Mouse (Mus musculus) liver, embryonic 16.5 days (tissue): ENCODE results near the gene Hmgcs2. TPM values are rescaled to one million over a fixed set of nuclear protein-coding genes. Genes with fewer than 3 reads are reported as not detected.

ENCODE experiments used
- ATAC-seq: fragments of 200-750 bp; cut with Nextera tagmentation; 2 replicates; pipeline ENCODE4 v1.8.0; 2017; ENCODE audit warnings: low read depth, mild to moderate bottlenecking, moderate number of reproducible peaks, moderate library complexity
- H3K27ac ChIP-seq: fragments of 300-500 bp; sonication (generic); 2 replicates; pipeline ENCODE4 v1.5.1; 2014; ENCODE audit warnings: mild to moderate bottlenecking, low read length
- H3K27me3 ChIP-seq: fragments of 300-500 bp; sonication (generic); 2 replicates; pipeline ENCODE4 v1.6.1; 2014; ENCODE audit warnings: low read depth, low read length, mixed read lengths; ENCODE audit not compliant: control insufficient read depth, insufficient read depth
- H3K36me3 ChIP-seq: fragments of 300-500 bp; sonication (generic); 2 replicates; pipeline ENCODE4 v1.6.1; 2014; ENCODE audit warnings: mild to moderate bottlenecking; ENCODE audit not compliant: control insufficient read depth, insufficient read depth
- H3K4me1 ChIP-seq: fragments of 300-500 bp; sonication (generic); 2 replicates; pipeline ENCODE4 v1.6.1; 2014; ENCODE audit warnings: low read depth, low read length, mixed read lengths; ENCODE audit not compliant: control insufficient read depth
- H3K4me2 ChIP-seq: fragments of 300-500 bp; sonication (generic); 2 replicates; pipeline ENCODE4 v1.6.1; 2014; ENCODE audit warnings: low read depth, low read length, mixed read lengths
- H3K4me3 ChIP-seq: fragments of 300-500 bp; sonication (generic); 2 replicates; pipeline ENCODE4 v1.5.1; 2014; ENCODE audit warnings: low read depth, mild to moderate bottlenecking, low read length
- H3K9ac ChIP-seq: fragments of 300-500 bp; sonication (generic); 2 replicates; pipeline ENCODE4 v1.6.1; 2014; ENCODE audit warnings: low read depth, low read length
- H3K9me3 ChIP-seq: fragments of 300-500 bp; sonication (generic); replicated peaks from 2 replicates; pipeline ENCODE4 v1.6.1; 2016; ENCODE audit warnings: low read length; ENCODE audit not compliant: control insufficient read depth
- WGBS: fragments of 180-500 bp; shearing (Covaris S2); extraction: QIAGEN DNeasy Blood & Tissue Kit; methylation state at CpG from one replicate; pipeline ENCODE4 v1.1.7; 2014; ENCODE audit not compliant: insufficient replicate concordance; 5-methylcytosine and 5-hydroxymethylcytosine counted together
- polyA plus RNA-seq: library from polyadenylated mRNA; unstranded; fragments of >200 nt; fragmentation: Nextera tagmentation; extraction: Ambion mirVana; gene quantifications from 2 replicates; pipeline ENCODE4 v1.2.1, GENCODE M21; 2015

The Hmgcs2 gene
- polyA plus RNA-seq, 1 experiment from 2014 or later: 366 TPM

DNA sequence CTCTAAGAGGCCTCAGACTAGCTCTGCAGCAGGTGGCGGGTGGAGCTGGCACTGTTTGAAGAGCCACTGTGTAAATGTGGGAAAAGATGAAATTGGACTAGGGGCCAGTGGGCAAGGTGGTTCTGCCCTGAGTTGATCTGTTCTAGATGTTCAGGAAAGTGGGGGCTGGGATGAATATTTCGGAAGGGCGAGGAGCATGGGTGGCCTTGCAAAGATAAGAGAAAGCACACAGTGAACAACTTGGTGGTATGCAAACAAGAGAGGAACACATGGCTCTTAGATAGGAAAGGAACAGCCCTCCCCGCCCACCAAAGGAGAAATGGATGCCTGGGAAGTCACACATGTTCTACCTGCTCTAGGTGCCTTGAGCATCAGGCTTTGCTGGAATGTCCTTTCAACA lies 18.8 kb upstream of the Hmgcs2 start:
- WGBS: 24% methylated on average over 4 of the region's 4 CpGs
- Histone ChIP-seq H3K27me3 (no peaks in the 10 kb centered on the region), H3K4me3 (no peak overlapping the region), H3K4me1 (peaks cover 6% of the 10 kb centered on the region), H3K9ac (no peak overlapping the region), H3K4me2 (no peak overlapping the region), H3K27ac (peak overlapping the region; percentile 74; the same call in 1 of the 2 replicates), H3K9me3 (no peaks in the 10 kb centered on the region), H3K36me3 (no peaks in the 10 kb centered on the region)
- peak; percentile 66 for ATAC-seq

GRCm38 (mm10) chr3:98262133-98262532 lies 18.1 kb upstream of the Hmgcs2 start:
- 77% methylated on average over 2 of the region's 2 CpGs for WGBS
- Histone ChIP-seq H3K4me1 (peaks cover 6% of the 10 kb centered on the region), H3K4me2 (no peak overlapping the region), H3K27me3 (no peaks in the 10 kb centered on the region), H3K36me3 (no peaks in the 10 kb centered on the region), H3K9me3 (no peaks in the 10 kb centered on the region), H3K27ac (peak overlapping the region; percentile 77), H3K9ac (no peak overlapping the region), H3K4me3 (no peak overlapping the region)
- peak; percentile 82 for ATAC-seq

DNA sequence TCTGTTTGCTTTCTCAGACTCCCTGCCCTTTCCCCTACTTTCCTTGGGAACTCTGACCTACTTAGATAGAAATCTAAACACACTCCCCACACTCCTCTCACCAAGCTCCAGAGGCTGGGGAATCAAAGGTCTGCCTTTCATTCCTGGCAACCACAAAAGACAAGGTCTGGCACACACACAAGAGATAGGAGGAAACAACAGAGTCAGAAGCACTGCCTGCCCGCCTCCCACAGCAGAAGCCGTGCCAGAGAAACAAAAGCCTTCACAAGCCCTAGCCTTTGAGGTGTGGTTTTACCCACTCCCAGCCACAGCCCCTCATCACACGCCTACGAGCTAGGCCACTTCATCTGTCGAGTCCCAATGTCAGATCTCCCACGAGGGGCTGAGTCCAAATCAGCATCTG lies 13.0 kb upstream of the Hmgcs2 start:
- Histone ChIP-seq H3K27ac (peak overlapping the region; percentile 70), H3K4me1 (no peaks in the 10 kb centered on the region), H3K4me3 (no peak overlapping the region), H3K36me3 (no peaks in the 10 kb centered on the region), H3K27me3 (no peaks in the 10 kb centered on the region), H3K9ac (no peak overlapping the region), H3K9me3 (no peaks in the 10 kb centered on the region), H3K4me2 (0 out of 2 replicates have a peak overlapping the region, but pooled peaks have one; percentile 2)
- ATAC-seq: peak; percentile 79
- WGBS: 24% methylated on average over 6 of the region's 6 CpGs

- no peaks in the 10 kb centered on the region for H3K9me3 ChIP-seq
- 53% methylated on average over 11 of the region's 11 CpGs for WGBS
- H3K4me1 ChIP-seq: peaks cover 3% of the 10 kb centered on the region; the same call in 1 of the 2 replicates
- no peaks in the 10 kb centered on the region for H3K36me3 ChIP-seq
- H3K9ac ChIP-seq: no peak overlapping the region
- H3K27me3 ChIP-seq: no peaks in the 10 kb centered on the region
- H3K4me3 ChIP-seq: no peak overlapping the region
- ATAC-seq: no peak
- no peak overlapping the region for H3K27ac ChIP-seq
- no peak overlapping the region for H3K4me2 ChIP-seq
Observed at GRCm38 (mm10) chr3:98273623-98274398, 6.4 kb upstream of the Hmgcs2 start.

GRCm38 (mm10) chr3:98279682-98280081 lies 553 bp upstream of the Hmgcs2 start:
- 26% methylated on average over 4 of the region's 4 CpGs for WGBS
- H3K4me2 ChIP-seq: no peak overlapping the region
- H3K9ac ChIP-seq: no peak overlapping the region

DNA sequence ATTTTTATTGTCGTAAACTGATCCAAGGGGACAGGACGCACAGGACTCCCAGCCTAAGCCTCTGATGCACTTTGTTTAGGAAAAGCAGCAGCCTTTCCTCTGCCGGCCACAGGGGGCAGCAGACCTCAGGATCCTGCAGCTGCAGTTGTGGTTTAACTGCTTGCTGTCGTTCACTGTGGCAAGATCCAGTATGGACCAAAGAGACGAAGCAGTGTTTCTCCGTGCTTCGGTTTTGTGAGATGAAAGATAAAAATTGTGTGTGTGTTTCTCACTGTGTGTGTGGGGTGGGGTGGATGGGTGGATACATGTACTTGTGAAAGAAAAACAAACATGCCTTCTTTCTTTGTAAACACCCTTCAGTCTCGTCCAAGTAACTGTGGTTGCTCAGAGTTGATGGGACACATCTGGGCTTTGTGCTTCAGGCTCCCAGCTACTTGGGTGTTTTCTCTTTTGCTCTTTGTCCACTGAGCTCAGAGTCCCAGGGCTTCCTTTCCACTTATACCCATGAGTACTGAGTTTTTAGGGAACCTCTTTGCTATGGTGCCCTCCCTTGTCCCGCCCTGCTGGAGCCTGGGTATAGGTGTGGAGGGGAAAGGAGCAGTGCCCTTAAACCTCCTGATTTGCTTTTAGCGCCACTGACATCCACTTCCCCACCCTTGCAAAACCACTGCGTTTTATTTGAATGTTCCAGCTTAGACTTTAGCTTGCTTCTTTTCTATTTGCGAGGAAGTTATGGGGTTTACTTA lies 871 bp downstream of the Hmgcs2 start:
- WGBS: 23% methylated on average over 12 of the region's 12 CpGs
- Histone ChIP-seq H3K4me1 (peaks cover 8% of the 10 kb centered on the region), H3K27ac (peak overlapping the region; percentile 74), H3K9me3 (no peaks in the 10 kb centered on the region), H3K36me3 (no peaks in the 10 kb centered on the region), H3K4me3 (peak overlapping the region; percentile 53), H3K9ac (peak overlapping the region; percentile 45), H3K4me2 (peak overlapping the region; percentile 33; the same call in 1 of the 2 replicates), H3K27me3 (no peaks in the 10 kb centered on the region)
- peak; percentile 41 for ATAC-seq

More at GRCm38 (mm10) chr3:98279682-98280081, 553 bp upstream of the Hmgcs2 start:
- peaks cover 8% of the 10 kb centered on the region for H3K4me1 ChIP-seq
- H3K9me3 ChIP-seq: no peaks in the 10 kb centered on the region
- H3K36me3 ChIP-seq: no peaks in the 10 kb centered on the region
- H3K27me3 ChIP-seq: no peaks in the 10 kb centered on the region
- H3K27ac ChIP-seq: peak overlapping the region; percentile 56
- ATAC-seq: no peak
- H3K4me3 ChIP-seq: no peak overlapping the region

GRCm38 (mm10) chr3:98282422-98282821 lies 2.2 kb downstream of the Hmgcs2 start:
- Histone ChIP-seq H3K4me2 (peak overlapping the region; percentile 33), H3K4me3 (peak overlapping the region; percentile 53), H3K27ac (no peak overlapping the region), H3K9ac (0 out of 2 replicates have a peak overlapping the region, but pooled peaks have one; percentile 3), H3K9me3 (no peaks in the 10 kb centered on the region), H3K4me1 (peaks cover 8% of the 10 kb centered on the region), H3K36me3 (no peaks in the 10 kb centered on the region), H3K27me3 (no peaks in the 10 kb centered on the region)
- ATAC-seq: no peak
- WGBS: 76% methylated on average over 8 of the region's 8 CpGs

- peaks cover 8% of the 10 kb centered on the region for H3K4me1 ChIP-seq
- no peaks in the 10 kb centered on the region for H3K27me3 ChIP-seq
- no peaks in the 10 kb centered on the region for H3K36me3 ChIP-seq
- H3K9me3 ChIP-seq: no peaks in the 10 kb centered on the region
- H3K27ac ChIP-seq: no peak overlapping the region
- ATAC-seq: no peak
- H3K4me3 ChIP-seq: peak overlapping the region; percentile 53
- WGBS: 69% methylated on average over 5 of the region's 5 CpGs
- no peak overlapping the region for H3K9ac ChIP-seq
- peak overlapping the region; percentile 33 for H3K4me2 ChIP-seq
Observed at GRCm38 (mm10) chr3:98283205-98283604, 3.0 kb downstream of the Hmgcs2 start.

GRCm38 (mm10) chr3:98291044-98291443 lies 10.8 kb downstream of the Hmgcs2 start:
- Histone ChIP-seq H3K9me3 (no peaks in the 10 kb centered on the region), H3K4me2 (no peak overlapping the region), H3K27me3 (no peaks in the 10 kb centered on the region), H3K9ac (no peak overlapping the region), H3K4me3 (no peak overlapping the region), H3K36me3 (peaks cover 9% of the 10 kb centered on the region), H3K27ac (no peak overlapping the region), H3K4me1 (no peaks in the 10 kb centered on the region)
- no peak for ATAC-seq
- WGBS: 76% methylated on average over 9 of the region's 9 CpGs
